Mouse (Mus musculus) limb, embryonic 13.5 days (tissue): ENCODE results near the gene Dock2. TPM values are rescaled to one million over a fixed set of nuclear protein-coding genes. Genes with fewer than 3 reads are reported as not detected.

Experiments used
- ATAC-seq: fragments of 200-750 bp; cut with Nextera tagmentation; 2 replicates; pipeline ENCODE4 v1.8.0; 2017; ENCODE audit warnings: low read depth, moderate number of reproducible peaks, moderate TSS enrichment; ENCODE audit not compliant: low FRiP score
- H3K27ac ChIP-seq: fragments of 300-500 bp; sonication (generic); 2 replicates; pipeline ENCODE4 v1.5.1; 2015; ENCODE audit warnings: inconsistent platforms, mild to moderate bottlenecking, moderate library complexity
- H3K27me3 ChIP-seq: fragments of 300-500 bp; sonication (generic); 2 replicates; pipeline ENCODE4 v1.6.1; 2015; ENCODE audit warnings: mild to moderate bottlenecking, inconsistent platforms
- H3K36me3 ChIP-seq: fragments of 300-500 bp; sonication (generic); 2 replicates; pipeline ENCODE4 v1.6.1; 2015; ENCODE audit warnings: inconsistent platforms, mild to moderate bottlenecking, moderate library complexity
- H3K4me1 ChIP-seq: fragments of 300-500 bp; sonication (generic); 2 replicates; pipeline ENCODE4 v1.6.1; 2015; ENCODE audit warnings: inconsistent platforms
- H3K4me2 ChIP-seq: fragments of 300-500 bp; sonication (generic); replicated peaks from 2 replicates; pipeline ENCODE4 v1.6.1; 2015; ENCODE audit warnings: inconsistent platforms, mild to moderate bottlenecking, moderate library complexity
- H3K4me3 ChIP-seq: fragments of 300-500 bp; sonication (generic); 2 replicates; pipeline ENCODE4 v1.5.1; 2015; ENCODE audit warnings: moderate library complexity, mild to moderate bottlenecking, inconsistent platforms
- H3K9ac ChIP-seq: fragments of 300-500 bp; sonication (generic); 2 replicates; pipeline ENCODE4 v1.6.1; 2015; ENCODE audit warnings: mild to moderate bottlenecking, inconsistent platforms
- H3K9me3 ChIP-seq: fragments of 300-500 bp; sonication (generic); 2 replicates; pipeline ENCODE4 v1.6.1; 2016; ENCODE audit warnings: inconsistent platforms
- WGBS: fragments of 180-500 bp; shearing (Covaris S2); methylation state at CpG from one replicate; pipeline ENCODE4 v1.1.7; 2015; 5-methylcytosine and 5-hydroxymethylcytosine counted together
- polyA plus RNA-seq: library from polyadenylated mRNA; unstranded; fragments of >200 nt; fragmentation: Nextera tagmentation; extraction: Ambion mirVana; gene quantifications from 2 replicates; pipeline ENCODE4 v1.2.1, GENCODE M21; 2015

Dock2 gene
- polyA plus RNA-seq, 1 experiment from 2014 or later: 1.3 TPM

DNA sequence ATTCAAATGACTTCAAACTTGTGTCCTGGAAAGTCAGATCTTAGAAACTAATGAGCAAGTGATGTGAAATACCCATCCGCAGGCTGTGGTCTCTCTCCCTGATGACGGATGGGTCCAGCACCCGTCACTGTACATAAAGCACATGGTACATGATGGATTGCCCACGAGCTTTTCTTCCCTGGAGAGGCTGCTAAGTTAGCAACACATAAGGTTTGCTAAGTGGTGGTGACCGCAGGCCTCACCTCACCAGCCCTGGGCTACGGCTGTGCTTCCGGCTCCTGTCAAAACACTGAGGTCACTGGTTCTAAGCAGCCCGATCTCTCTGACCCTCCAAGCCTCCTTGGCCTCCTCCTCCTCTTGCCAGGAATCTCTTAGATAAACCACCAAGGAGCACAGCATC is 377.4 kb downstream of the Dock2 start:
- Histone ChIP-seq H3K4me3 (no peak overlapping the region), H3K9ac (no peak overlapping the region), H3K27me3 (peaks cover under 1% of the 10 kb centered on the region; the same call in 1 of the 2 replicates), H3K4me2 (no peak overlapping the region), H3K27ac (no peak overlapping the region), H3K4me1 (no peaks in the 10 kb centered on the region), H3K9me3 (no peaks in the 10 kb centered on the region), H3K36me3 (no peaks in the 10 kb centered on the region)
- no peak for ATAC-seq
- WGBS: 69% methylated on average over 8 of the region's 8 CpGs

- no peaks in the 10 kb centered on the region for H3K9me3 ChIP-seq
- no peak overlapping the region for H3K4me2 ChIP-seq
- H3K9ac ChIP-seq: no peak overlapping the region
- H3K27ac ChIP-seq: no peak overlapping the region
- no peak for ATAC-seq
- no peaks in the 10 kb centered on the region for H3K27me3 ChIP-seq
- H3K4me1 ChIP-seq: no peaks in the 10 kb centered on the region
- 89% methylated on average over 1 of the region's 1 CpGs for WGBS
- H3K4me3 ChIP-seq: no peak overlapping the region
- H3K36me3 ChIP-seq: no peaks in the 10 kb centered on the region
These were observed 378.4 kb downstream of the Dock2 start for GRCm38 (mm10) chr11:34405311-34405710.

DNA sequence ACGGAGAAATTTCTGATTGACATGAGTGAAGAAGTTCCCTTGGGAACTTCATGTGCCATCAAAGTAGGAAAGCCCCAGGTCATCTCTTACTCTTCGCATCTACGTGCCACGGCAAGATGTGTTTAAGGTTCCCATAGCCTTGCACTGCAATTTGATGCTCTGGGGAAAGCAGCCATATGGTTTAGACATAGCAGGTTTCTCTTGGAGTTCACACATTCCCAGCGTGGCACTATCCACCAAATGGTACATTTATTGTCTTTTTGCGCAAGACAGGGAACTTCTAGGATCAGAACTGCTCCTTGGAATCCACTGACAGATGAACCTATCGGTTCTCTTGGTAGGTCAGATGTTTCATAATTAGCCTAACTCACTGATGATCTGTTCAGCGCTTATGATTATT is 382.3 kb downstream of the Dock2 start:
- H3K4me3 ChIP-seq: no peak overlapping the region
- WGBS: 82% methylated on average over 8 of the region's 8 CpGs
- no peaks in the 10 kb centered on the region for H3K9me3 ChIP-seq
- no peak overlapping the region for H3K27ac ChIP-seq
- no peaks in the 10 kb centered on the region for H3K27me3 ChIP-seq
- no peak overlapping the region for H3K9ac ChIP-seq
- ATAC-seq: no peak
- H3K36me3 ChIP-seq: no peaks in the 10 kb centered on the region
- no peak overlapping the region for H3K4me2 ChIP-seq
- no peaks in the 10 kb centered on the region for H3K4me1 ChIP-seq

DNA sequence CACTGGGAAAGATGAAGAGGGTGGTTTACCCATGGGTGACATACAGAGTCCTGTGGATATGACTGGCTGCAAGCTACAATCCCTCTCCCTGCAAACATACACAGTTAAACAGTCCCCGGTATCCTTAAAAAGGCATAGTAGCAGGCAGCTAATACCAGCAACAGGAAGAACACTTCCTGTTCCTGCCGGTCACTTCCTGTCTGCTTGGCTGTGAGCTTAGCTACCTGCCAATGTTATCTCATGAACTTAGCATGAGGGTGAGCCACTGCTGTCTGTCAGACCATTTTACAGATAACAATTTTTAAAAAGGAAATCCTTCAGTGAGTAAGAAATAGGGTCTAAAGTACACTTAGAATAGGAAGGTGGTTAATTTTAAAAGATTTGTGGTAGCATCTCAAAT is 385.1 kb downstream of the Dock2 start:
- Histone ChIP-seq H3K27me3 (no peaks in the 10 kb centered on the region), H3K9me3 (no peaks in the 10 kb centered on the region), H3K4me2 (no peak overlapping the region), H3K4me3 (no peak overlapping the region), H3K4me1 (0 out of 2 replicates have a peak, but pooled peaks cover 4% of the 10 kb centered on the region), H3K36me3 (no peaks in the 10 kb centered on the region), H3K27ac (no peak overlapping the region), H3K9ac (no peak overlapping the region)
- 78% methylated on average over 2 of the region's 2 CpGs for WGBS
- no peak for ATAC-seq

- 91% methylated on average over 5 of the region's 5 CpGs for WGBS
These were observed 386.0 kb downstream of the Dock2 start for GRCm38 (mm10) chr11:34397661-34398060.

DNA sequence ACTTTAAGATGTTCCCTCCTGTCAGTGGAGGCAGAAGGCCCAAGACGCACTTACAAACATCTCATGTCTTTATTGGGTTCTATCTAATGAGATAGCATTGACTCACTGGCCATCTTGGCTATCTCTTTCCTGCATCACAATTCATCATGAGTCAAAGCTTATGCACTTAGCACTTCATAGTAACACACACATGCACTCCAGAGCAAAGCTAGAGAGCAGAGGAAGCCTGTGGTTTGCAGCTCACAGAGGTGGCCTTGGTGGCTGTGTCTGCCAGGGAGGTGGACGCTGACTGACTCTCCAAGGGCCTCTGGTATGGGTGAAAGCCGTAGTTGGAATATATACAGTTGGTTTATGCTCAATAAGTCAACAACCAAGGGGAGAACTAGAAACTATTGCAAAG is 387.9 kb downstream of the Dock2 start:
- Histone ChIP-seq H3K36me3 (no peaks in the 10 kb centered on the region), H3K27ac (no peak overlapping the region), H3K9me3 (no peaks in the 10 kb centered on the region), H3K4me3 (no peak overlapping the region), H3K4me2 (no peak overlapping the region), H3K9ac (no peak overlapping the region), H3K4me1 (0 out of 2 replicates have a peak, but pooled peaks cover 4% of the 10 kb centered on the region), H3K27me3 (no peaks in the 10 kb centered on the region)
- no peak for ATAC-seq
- WGBS: 82% methylated on average over 3 of the region's 3 CpGs

More at GRCm38 (mm10) chr11:34397661-34398060, 386.0 kb downstream of the Dock2 start:
- Histone ChIP-seq H3K9me3 (no peaks in the 10 kb centered on the region), H3K4me1 (0 out of 2 replicates have a peak, but pooled peaks cover 4% of the 10 kb centered on the region), H3K4me3 (no peak overlapping the region), H3K27ac (no peak overlapping the region), H3K4me2 (no peak overlapping the region), H3K27me3 (no peaks in the 10 kb centered on the region), H3K9ac (no peak overlapping the region), H3K36me3 (no peaks in the 10 kb centered on the region)
- no peak for ATAC-seq

DNA sequence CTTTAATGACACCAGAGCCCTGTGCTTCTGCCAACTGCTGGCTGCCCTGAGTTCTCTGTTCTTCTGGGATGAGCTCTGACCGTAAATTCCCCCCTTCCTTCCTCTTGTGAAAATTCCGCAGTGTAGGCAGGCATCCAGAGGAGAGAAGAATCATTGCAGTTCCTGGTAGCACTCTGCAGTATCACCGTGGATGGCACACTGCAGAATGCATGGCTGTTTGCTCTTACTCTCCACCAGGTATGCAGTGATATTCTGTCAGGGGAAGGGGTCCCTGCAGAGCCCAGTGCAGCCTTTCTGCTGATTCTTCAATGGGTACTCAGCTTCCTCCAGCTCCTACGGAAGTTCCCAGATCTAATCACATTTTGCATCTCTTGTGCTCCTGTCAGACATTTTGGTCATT is 391.6 kb downstream of the Dock2 start:
- Histone ChIP-seq H3K36me3 (no peaks in the 10 kb centered on the region), H3K4me2 (no peak overlapping the region)
- 38% methylated on average over 4 of the region's 4 CpGs for WGBS

DNA sequence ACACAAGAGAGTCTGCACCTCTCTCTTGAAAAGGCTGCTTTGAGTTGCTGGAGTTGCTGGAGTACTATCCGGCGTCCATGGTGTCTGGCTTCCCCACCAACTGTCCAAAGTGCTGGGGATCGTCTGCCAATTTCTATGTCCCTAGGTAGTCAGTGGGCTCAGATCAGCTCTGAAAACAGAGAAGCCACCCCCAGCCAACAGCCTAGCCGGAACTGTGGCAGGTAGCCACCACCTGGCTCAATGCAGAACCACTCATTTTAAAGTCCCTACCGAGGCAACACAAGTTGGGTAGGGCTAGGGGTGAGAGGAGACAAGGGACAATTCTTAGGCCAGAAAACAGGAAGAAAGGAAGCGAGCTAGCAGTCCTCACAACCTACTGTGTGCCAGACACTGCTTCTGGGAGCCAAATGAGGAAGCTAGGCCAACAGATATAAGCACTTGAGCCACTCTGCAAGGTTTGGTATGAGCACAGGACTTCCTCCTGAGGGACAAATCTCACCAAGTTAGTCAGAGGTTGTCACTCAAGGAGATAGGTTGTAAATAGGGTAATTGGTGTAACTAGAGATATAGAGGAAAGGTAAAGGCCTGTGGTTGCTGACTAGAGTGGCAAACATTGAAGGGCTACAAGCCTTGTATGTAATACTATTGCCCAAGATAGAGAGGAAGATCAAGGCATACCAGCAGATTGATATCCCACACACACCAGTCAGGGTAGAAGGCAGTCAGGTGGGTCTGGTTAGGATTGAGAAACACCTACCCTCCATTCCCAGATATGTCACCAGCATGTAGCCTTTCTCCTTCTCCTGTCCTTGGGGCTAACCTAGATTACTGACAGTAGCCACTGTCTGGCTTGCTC is 394.2 kb downstream of the Dock2 start:
- Histone ChIP-seq H3K9ac (no peak overlapping the region), H3K4me2 (no peak overlapping the region), H3K36me3 (no peaks in the 10 kb centered on the region), H3K4me3 (no peak overlapping the region), H3K27me3 (0 out of 2 replicates have a peak, but pooled peaks cover 3% of the 10 kb centered on the region), H3K27ac (no peak overlapping the region), H3K4me1 (no peaks in the 10 kb centered on the region), H3K9me3 (no peaks in the 10 kb centered on the region)
- no peak for ATAC-seq
- 87% methylated on average over 6 of the region's 6 CpGs for WGBS

More for the DNA sequence above, 391.6 kb downstream of the Dock2 start:
- Histone ChIP-seq H3K9me3 (no peaks in the 10 kb centered on the region), H3K4me1 (0 out of 2 replicates have a peak, but pooled peaks cover 4% of the 10 kb centered on the region), H3K9ac (no peak overlapping the region), H3K27ac (no peak overlapping the region), H3K27me3 (0 out of 2 replicates have a peak, but pooled peaks cover 3% of the 10 kb centered on the region), H3K4me3 (no peak overlapping the region)
- no peak for ATAC-seq

DNA sequence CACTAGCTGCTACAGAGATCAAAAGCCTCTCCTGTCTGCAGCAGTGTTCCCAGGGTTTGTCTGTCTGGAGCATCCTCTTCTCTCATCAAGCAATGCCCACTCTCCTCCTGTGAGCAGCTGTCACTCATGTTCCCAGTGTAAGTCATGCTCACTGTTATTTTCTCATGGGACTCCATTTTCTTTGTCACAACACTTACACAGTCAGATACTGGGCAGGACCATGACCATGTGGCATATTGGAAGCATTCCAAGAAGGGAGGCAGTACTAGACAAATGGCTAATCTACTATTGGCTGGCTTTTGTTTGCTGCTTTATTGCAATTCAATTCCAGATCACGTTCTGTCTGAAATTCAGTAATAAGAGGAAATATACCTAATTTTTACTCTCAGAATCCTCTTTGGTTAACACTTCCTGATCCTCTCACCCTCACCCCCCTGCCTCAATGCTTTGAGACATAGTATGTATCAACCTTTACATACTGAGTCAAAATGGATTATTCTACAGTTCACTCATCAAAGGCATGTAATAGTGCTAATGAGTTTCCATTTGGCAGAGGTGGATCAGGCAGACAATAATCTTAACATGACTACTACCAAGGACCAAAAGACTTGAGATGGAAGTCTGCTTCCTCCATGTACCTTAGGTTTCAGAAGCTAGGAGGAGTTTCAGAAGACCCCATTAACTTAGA is 398.5 kb downstream of the Dock2 start:
- 55% methylated on average over 1 of the region's 1 CpGs for WGBS

GRCm38 (mm10) chr11:34384178-34384577 is 399.5 kb downstream of the Dock2 start:
- Histone ChIP-seq H3K9ac (no peak overlapping the region), H3K36me3 (no peaks in the 10 kb centered on the region), H3K27me3 (peaks cover 7% of the 10 kb centered on the region; the same call in 1 of the 2 replicates), H3K4me3 (no peak overlapping the region), H3K9me3 (no peaks in the 10 kb centered on the region), H3K4me1 (0 out of 2 replicates have a peak, but pooled peaks cover 7% of the 10 kb centered on the region), H3K4me2 (no peak overlapping the region), H3K27ac (no peak overlapping the region)
- ATAC-seq: no peak
- 71% methylated on average over 4 of the region's 4 CpGs for WGBS

More for the DNA sequence above, 398.5 kb downstream of the Dock2 start:
- no peak overlapping the region for H3K4me2 ChIP-seq
- ATAC-seq: no peak
- no peak overlapping the region for H3K4me3 ChIP-seq
- no peaks in the 10 kb centered on the region for H3K36me3 ChIP-seq
- H3K27me3 ChIP-seq: peaks cover 9% of the 10 kb centered on the region; the same call in 1 of the 2 replicates
- H3K9me3 ChIP-seq: no peaks in the 10 kb centered on the region
- no peak overlapping the region for H3K27ac ChIP-seq
- H3K9ac ChIP-seq: no peak overlapping the region
- no peaks in the 10 kb centered on the region for H3K4me1 ChIP-seq

DNA sequence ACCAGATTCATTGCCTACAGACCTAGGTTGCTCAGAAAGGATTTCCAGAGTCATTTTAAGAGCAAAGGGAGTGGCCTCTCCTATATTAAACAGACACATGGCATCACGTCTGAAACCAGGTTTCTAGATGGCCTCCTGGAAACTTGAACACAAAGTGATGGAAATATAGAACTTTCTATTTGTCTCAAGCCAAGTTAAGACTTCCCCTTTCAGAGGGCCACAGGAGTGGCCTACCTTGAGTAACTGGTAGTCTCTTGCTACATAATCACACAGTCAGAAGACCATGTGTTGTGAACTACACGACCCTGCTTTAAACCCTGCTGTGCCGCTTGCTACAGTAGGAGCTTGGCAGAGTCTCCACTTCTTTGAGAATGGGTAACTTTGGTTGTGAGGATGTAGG is 400.2 kb downstream of the Dock2 start:
- 77% methylated on average over 3 of the region's 3 CpGs for WGBS
- Histone ChIP-seq H3K4me3 (no peak overlapping the region), H3K4me1 (0 out of 2 replicates have a peak, but pooled peaks cover 7% of the 10 kb centered on the region), H3K4me2 (no peak overlapping the region), H3K27ac (no peak overlapping the region), H3K9ac (no peak overlapping the region), H3K9me3 (no peaks in the 10 kb centered on the region), H3K36me3 (no peaks in the 10 kb centered on the region), H3K27me3 (peaks cover 7% of the 10 kb centered on the region; the same call in 1 of the 2 replicates)
- no peak for ATAC-seq

DNA sequence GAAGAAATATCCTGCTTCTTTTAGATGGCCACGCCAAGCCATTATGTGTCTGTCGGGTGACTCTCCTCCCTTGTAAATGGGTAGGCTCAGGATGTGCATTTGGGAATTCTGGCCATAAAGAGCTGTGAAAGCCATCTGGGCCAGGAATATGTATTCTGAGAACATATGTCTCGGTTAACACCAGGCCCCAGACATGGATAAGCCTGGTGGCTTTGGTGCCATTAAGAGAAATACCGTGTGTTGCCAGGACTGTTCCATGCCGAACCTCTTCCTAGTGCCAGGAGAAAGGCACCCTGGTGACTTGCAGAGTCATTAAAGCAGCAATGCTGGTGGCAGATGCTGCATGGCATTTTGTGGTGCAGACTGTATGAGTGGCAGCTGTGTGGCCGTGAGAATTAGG is 406.0 kb downstream of the Dock2 start:
- no peaks in the 10 kb centered on the region for H3K36me3 ChIP-seq
- no peak overlapping the region for H3K27ac ChIP-seq
- H3K4me2 ChIP-seq: no peak overlapping the region
- 40% methylated on average over 6 of the region's 6 CpGs for WGBS
- H3K4me1 ChIP-seq: peaks cover 16% of the 10 kb centered on the region; the same call in 1 of the 2 replicates
- no peak overlapping the region for H3K9ac ChIP-seq
- no peak for ATAC-seq
- no peaks in the 10 kb centered on the region for H3K9me3 ChIP-seq
- H3K27me3 ChIP-seq: peaks cover 19% of the 10 kb centered on the region
- H3K4me3 ChIP-seq: no peak overlapping the region
